Mouse (Mus musculus): ENCODE measurements at regions not wholly inside any gene's neighbourhood (a gene's known extent, or its start where the extent isn't known, plus 50 kb on each side); places are given as distances from the start of the nearest gene placed in this dataset.

GRCm38 (mm10) chr13:119378404-119379037 lies 49.9 kb upstream of the Paip1 start:
- no peak for TF ChIP-seq TCF12 (IDR thresholded peaks at IDR 0.05; ENCODE audit: low read depth, low read length)
- no peak; the same call in 1 of the 2 replicates for TF ChIP-seq ZC3H11A (IDR thresholded peaks at IDR 0.05; ENCODE audit: low read depth, low read length)
- TF ChIP-seq ZNF384 (IDR thresholded peaks at IDR 0.05; ENCODE audit: low read depth, low read length), result no peak
- no peak for TF ChIP-seq POLR2A (IDR thresholded peaks at IDR 0.05; ENCODE audit: low read depth, low read length)
- peak; percentile 49 for TF ChIP-seq SMC3 (IDR thresholded peaks at IDR 0.05; ENCODE audit: low read depth, low read length)
- no peak for TF ChIP-seq KAT2A (IDR thresholded peaks at IDR 0.05; ENCODE audit: insufficient replicate concordance, low read length)
- TF ChIP-seq CTCF (conservative IDR thresholded peaks at IDR 0.05 in 1 of 2, IDR thresholded peaks at IDR 0.05 in 1 of 2; ENCODE audit: low read depth in 2 of 2, low read length in 2 of 2), result peak; percentile 86 to 87
- TF ChIP-seq TBP (conservative IDR thresholded peaks at IDR 0.05; ENCODE audit: low read depth, low read length), result no peak
- TF ChIP-seq PAX5 (IDR thresholded peaks at IDR 0.05; ENCODE audit: low read length), result no peak
- no peak for TF ChIP-seq USF1 (IDR thresholded peaks at IDR 0.05; ENCODE audit: low read depth, low read length)
- no peak for TF ChIP-seq UBTF (IDR thresholded peaks at IDR 0.05; ENCODE audit: low read depth, low read length)
